Mouse (Mus musculus) thymus, postnatal 0 days (tissue): ENCODE measurements around the gene Slf2. TPM values are rescaled to one million over a fixed set of nuclear protein-coding genes. Genes with fewer than 3 reads are reported as not detected.

Source experiments
- DNase-seq: peaks from one replicate; pipeline ENCODE4 v3.0.0-alpha.2; 2015; ENCODE audit warnings: low spot score
- polyA plus RNA-seq: library from polyadenylated mRNA; unstranded; fragments of >200 nt; fragmentation: Nextera tagmentation; extraction: Ambion mirVana; gene quantifications from 2 replicates; pipeline ENCODE4 v1.2.1, GENCODE M21; 2015

Slf2 gene
- polyA plus RNA-seq, 1 experiment from 2014 or later, result 17.3 TPM

- no peak for DNase-seq
Measured at GRCm38 (mm10) chr19:45007425-45008191, 76.7 kb downstream of the Slf2 start.

GRCm38 (mm10) chr19:45010646-45011045, 79.7 kb downstream of the Slf2 start:
- DNase-seq, result no peak

GRCm38 (mm10) chr19:45012219-45012618, 81.3 kb downstream of the Slf2 start:
- no peak for DNase-seq

- peak; percentile 44 for DNase-seq
Measured at GRCm38 (mm10) chr19:45012636-45013035, 81.7 kb downstream of the Slf2 start.

- no peak for DNase-seq
Measured at GRCm38 (mm10) chr19:45013581-45014225, 82.8 kb downstream of the Slf2 start.

GRCm38 (mm10) chr19:45014335-45014971, 83.5 kb downstream of the Slf2 start, which contains the start of gene Lzts2:
Lzts2 (plus strand) TSS chr19:45014414.
- DNase-seq, result peak; percentile 28

GRCm38 (mm10) chr19:45014981-45015402, 84.0 kb downstream of the Slf2 start:
- peak; percentile 33 for DNase-seq

GRCm38 (mm10) chr19:45015518-45016281, 84.7 kb downstream of the Slf2 start:
- peak; percentile 77 for DNase-seq

- DNase-seq, result no peak
Measured at GRCm38 (mm10) chr19:45016341-45017215, 85.6 kb downstream of the Slf2 start.

GRCm38 (mm10) chr19:45017216-45017771, 86.3 kb downstream of the Slf2 start:
- peak; percentile 56 for DNase-seq

GRCm38 (mm10) chr19:45017909-45018308, 87.0 kb downstream of the Slf2 start:
- DNase-seq, result peak; percentile 35

GRCm38 (mm10) chr19:45018351-45018831, 87.4 kb downstream of the Slf2 start:
- DNase-seq, result no peak

GRCm38 (mm10) chr19:45020348-45020747, 89.4 kb downstream of the Slf2 start:
- no peak for DNase-seq

- no peak for DNase-seq
Measured at GRCm38 (mm10) chr19:45021362-45021761, 90.4 kb downstream of the Slf2 start.

- no peak for DNase-seq
Measured at GRCm38 (mm10) chr19:45023993-45024392, 93.0 kb downstream of the Slf2 start.

GRCm38 (mm10) chr19:45024775-45025174, 93.8 kb downstream of the Slf2 start:
- no peak for DNase-seq

- DNase-seq, result no peak
Measured at GRCm38 (mm10) chr19:45025937-45026568, 95.1 kb downstream of the Slf2 start.

- DNase-seq, result no peak
Measured at GRCm38 (mm10) chr19:45026958-45027670, 96.2 kb downstream of the Slf2 start.

GRCm38 (mm10) chr19:45027848-45028247, 96.9 kb downstream of the Slf2 start:
- DNase-seq, result no peak
